Mouse (Mus musculus) cerebellum, adult 8-10 months (tissue): ENCODE measurements at regions not wholly inside any gene's neighbourhood (a gene's known extent, or its start where the extent isn't known, plus 50 kb on each side); places are given as distances from the start of the nearest gene placed in this dataset.

Source experiments
- DNase-seq: peaks from one replicate; pipeline ENCODE4 v3.0.0; 2022

- DNase-seq: no peak
These were observed 312.6 kb downstream of the Cd83 start for GRCm38 (mm10) chr13:44097141-44097540.

DNA sequence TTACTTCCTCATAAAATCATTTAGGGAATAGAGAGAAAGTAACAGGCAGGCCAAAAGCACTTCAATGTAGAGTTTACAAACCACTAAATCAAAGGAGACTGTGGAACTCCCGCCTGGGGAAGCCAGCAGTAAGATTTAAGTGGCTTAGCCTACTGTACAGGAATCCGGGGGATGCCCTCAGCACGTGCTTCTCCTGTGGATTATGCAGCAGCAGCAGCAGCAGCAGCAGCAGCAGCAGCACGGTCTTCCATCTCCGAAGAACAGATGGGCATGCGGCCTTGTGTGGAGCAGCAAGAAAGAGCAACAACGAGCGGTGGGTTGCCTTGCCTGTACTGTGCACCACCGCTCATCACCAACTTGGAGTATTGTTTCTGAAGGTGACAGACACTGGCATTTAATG lies 314.9 kb downstream of the Cd83 start:
- DNase-seq: no peak

DNA sequence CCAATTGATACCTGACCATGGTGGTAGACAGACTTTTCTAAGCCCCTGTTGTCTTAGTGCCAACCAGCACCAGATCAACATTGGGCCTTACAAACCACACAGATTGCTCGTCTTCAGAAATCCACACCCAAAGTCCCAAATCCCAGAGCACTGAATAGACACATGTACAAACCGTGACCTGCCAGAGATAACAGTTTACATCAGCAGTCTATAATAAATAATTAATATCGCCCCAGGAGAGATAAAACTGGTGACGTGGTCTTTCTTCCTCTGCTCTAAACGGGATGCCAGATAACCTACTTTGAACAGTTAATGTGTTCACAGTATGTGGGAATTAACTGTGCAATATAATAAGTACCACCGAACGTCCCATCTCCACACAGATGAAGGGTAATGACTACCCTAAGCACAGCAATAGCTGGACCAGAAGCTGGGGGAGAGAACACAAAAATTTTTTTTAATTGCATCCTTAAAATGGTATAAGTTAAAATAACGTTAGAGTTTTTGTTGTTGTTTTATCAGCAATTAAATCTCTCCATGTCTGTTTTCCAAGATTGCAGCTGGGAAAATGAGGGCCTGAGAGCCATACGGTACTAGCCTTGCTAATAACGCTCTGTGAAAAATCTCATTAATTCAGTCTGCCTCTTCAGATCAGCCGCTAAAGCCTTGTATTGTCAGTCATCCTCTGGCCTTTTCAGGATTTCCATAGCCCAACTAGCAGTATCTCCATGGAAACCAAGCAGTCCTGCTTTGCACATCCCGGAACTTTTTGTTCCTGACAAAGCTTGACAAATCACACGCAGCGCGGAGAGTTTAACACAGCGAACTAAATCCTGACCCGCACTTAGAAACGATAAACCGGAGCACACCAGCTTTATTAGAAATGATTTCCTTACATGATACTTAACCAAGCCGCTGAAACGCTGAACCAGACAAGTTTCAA lies 315.8 kb downstream of the Cd83 start:
- no peak for DNase-seq

GRCm38 (mm10) chr13:44101161-44101560 lies 316.6 kb downstream of the Cd83 start:
- no peak for DNase-seq

GRCm38 (mm10) chr13:44101806-44102205 lies 317.2 kb downstream of the Cd83 start:
- no peak for DNase-seq

- no peak for DNase-seq
These were observed 317.7 kb downstream of the Cd83 start for GRCm38 (mm10) chr13:44102257-44102656.

DNA sequence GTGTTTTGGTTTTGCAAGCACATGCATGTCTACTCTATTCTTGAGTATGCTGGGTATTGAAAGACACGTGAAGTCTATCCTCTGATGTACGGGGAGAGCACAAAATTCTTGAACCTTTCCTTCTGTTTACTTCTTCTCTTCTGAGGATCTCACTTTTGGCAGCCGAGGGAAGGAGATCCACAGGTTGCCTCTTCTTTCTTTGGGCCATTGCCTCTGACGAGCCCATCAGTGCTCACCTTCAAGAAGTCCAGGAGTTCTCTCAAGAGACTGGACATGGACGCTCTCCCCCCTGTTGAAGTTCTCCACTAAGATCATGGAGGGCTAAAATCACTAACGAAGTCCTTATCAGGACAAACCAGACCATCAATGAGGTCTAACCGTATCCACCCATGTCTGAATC lies 318.8 kb downstream of the Cd83 start:
- DNase-seq: no peak

DNA sequence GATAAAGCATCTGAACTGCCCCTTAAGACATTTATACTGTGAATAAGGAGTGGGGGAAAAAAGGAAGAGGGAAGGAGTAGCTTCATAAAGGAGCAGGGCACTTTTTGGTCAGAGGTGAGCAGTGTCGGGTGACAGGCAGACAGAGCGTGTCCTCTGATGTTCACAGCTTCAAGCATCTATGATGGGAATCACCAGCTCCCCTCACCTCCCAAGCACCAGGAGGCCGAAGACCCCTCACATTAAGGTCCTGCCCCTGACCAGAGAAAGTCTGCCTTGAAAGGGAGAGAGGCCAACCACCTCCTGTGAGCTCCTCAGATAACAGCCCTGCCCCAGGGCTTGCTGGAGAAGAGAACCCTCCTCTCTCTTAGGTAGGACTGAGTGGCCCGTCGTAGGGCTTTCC lies 320.6 kb downstream of the Cd83 start:
- DNase-seq: no peak

GRCm38 (mm10) chr13:44108695-44109094 lies 324.1 kb downstream of the Cd83 start:
- no peak for DNase-seq

GRCm38 (mm10) chr13:44113043-44113442 lies 328.5 kb downstream of the Cd83 start:
- no peak for DNase-seq

- no peak for DNase-seq
These were observed 330.3 kb downstream of the Cd83 start for GRCm38 (mm10) chr13:44114856-44115255.

DNA sequence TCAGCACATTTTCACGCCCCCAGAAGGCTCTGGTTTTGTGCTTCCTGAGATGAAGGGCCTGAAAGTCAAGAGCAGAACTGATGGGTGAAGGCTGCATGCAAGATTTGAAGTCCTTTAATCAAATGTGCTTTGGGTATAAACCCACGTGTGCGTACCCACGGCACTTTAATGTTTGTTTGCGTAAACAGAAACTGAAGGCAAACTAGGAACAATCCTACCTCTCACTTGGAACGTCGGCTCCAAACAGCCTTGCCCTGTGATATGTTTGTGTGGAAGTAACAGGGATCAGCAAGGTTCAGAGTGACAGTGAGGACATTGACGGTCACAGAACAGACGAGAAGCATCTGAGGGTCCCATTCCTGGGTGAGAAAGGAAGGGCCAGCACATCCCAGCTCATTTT lies 333.3 kb downstream of the Cd83 start:
- DNase-seq: no peak

- no peak for DNase-seq
These were observed 334.3 kb downstream of the Cd83 start for GRCm38 (mm10) chr13:44118846-44119245.

DNA sequence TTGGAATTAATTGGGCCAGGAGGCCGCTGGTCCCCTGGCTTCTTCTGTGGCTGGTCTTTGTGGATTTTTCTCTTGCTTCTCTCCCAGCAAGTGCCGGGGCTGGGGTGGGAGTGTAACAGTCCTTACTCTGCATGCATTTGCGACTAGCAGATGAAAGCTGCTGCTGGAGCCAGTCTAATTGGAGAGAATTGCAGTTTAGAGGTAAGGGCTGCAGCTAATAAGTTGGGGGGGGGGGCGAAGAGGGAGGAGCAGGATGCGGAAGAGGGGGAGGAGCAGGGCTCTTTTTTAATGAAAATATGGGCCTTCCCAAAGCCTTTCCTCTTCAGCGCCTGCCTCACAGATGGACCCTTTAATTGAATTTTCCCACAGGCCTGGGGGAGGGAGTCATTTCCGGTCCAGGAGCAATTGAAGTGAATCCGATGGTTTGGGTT lies 336.7 kb downstream of the Cd83 start:
- no peak for DNase-seq

GRCm38 (mm10) chr13:44121932-44122331 lies 337.4 kb downstream of the Cd83 start:
- DNase-seq: no peak

- no peak for DNase-seq
These were observed 341.6 kb downstream of the Cd83 start for GRCm38 (mm10) chr13:44126198-44126597.

- no peak for DNase-seq
These were observed 344.1 kb downstream of the Cd83 start for GRCm38 (mm10) chr13:44128506-44129274.

DNA sequence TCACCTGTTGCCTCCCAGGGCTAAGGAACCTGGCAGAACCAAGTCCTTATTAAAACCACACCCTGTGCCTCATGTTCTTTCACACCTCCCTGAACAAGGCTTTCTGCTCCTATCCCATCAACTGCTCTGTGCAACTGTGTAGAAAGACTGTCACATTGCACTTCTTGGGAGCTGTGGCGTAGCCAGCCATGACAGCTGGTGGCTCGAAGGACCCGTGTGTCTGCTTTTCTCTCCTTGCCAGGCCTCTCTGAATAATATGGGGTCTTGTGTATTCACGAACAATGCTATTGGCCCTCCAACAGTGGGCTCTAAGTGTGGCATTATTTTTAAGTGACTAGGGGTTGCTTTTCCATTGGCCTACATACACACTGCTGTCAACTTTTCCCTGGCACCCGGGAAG lies 347.3 kb downstream of the Cd83 start:
- no peak for DNase-seq

- DNase-seq: no peak
These were observed 347.9 kb downstream of the Cd83 start for GRCm38 (mm10) chr13:44132510-44132909.

DNA sequence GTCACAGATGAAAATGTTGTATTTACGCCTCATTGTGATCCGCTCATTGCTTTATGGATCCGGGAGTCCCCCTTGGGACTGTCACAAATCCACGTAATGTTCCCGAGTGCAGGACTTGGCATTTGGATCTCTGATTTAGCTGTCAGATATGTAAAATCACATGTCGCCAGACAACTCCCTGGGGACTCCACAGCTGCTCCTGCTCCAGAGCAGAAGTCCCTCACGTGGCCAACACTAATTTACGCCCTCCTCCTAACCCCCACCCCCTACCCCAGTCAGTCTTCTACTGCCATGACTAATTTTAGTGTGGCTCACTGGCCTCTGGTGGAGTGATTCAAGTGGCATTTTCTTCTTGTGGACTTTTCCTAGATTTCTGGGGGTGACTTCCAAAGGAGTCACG lies 348.9 kb downstream of the Cd83 start:
- DNase-seq: no peak

- DNase-seq: no peak
These were observed 356.6 kb downstream of the Cd83 start for GRCm38 (mm10) chr13:44141181-44141580.

- no peak for DNase-seq
These were observed 360.9 kb downstream of the Cd83 start for GRCm38 (mm10) chr13:44145441-44145840.

DNA sequence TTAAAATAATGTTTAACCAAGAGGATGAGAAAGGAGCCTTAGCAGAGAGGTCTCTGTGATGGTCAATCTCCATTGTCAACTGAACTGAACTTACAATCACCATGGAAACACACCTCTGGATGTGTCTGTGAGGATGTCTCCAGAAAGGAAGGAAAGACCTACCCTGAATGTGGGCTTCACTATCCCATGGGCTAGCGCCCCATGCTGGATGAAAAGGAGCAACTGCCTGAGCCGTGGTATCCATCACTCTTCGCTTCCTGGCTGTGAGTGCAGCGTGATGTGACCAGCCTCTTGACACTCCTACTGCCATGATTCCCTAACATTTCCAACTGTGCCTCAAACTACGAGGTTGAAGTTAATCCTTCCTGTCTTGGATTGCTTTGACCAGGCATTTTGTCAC lies 363.3 kb downstream of the Cd83 start:
- no peak for DNase-seq

GRCm38 (mm10) chr13:44149499-44149898 lies 364.9 kb downstream of the Cd83 start:
- no peak for DNase-seq
